Mouse (Mus musculus) gastrocnemius, postnatal 14 days (tissue): ENCODE measurements around the gene Gkn2. TPM values are rescaled to one million over a fixed set of nuclear protein-coding genes. Genes with fewer than 3 reads are reported as not detected.

Source experiments
- DNase-seq: peaks from one replicate; pipeline ENCODE4 v3.0.0; 2021; ENCODE audit warnings: mixed read lengths
- intact Hi-C: fragments of 180-260 bp; cut with DNase I; formaldehyde crosslinking; loops from one replicate; pipeline ENCODE4 v1.15.1; 2025; ENCODE audit warnings: low total_unique reads
- long read RNA-seq, 2 experiments: library from polyadenylated mRNA; stranded (forward); transcript quantifications; one replicate each; pipeline ENCODE4 v2.0.0; 2021
- total RNA-seq, 2 experiments: library from RNA; stranded (reverse); gene quantifications; 2 replicates each; pipeline ENCODE4 v1.2.3; 2021

Gene Gkn2
- not detected for total RNA-seq
- long read RNA-seq, experiment 1, result 0 reads
- long read RNA-seq, experiment 2, result 0 reads

DNA sequence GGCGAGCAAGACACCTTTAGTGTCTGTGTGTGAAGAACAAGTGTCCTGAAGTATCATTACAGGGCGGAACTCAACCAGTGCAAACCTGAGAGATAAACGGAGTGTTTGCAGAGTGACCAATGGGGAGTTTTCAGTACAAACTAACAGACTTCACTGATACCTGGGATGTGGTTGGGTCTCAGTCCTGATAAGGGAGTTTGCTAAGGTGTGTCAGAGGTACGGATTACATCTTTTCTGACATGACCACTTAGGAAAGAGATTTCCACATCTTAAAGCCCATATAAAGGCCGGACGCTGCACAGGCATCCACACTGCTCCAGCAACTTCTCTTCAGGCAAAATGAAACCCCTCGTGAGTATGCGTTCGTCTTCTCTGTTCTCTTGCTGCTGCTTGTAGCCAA is at the start of gene Gkn2:
Gene Gkn2 (plus strand): TSS at position 301 of the 400 bp plus-strand sequence.
- intact Hi-C loops, result no loop called here
- DNase-seq, result no peak

- DNase-seq, result peak; percentile 17
- intact Hi-C loops, result no loop called here
Observed at GRCm38 (mm10) chr6:87323381-87323780, 49.8 kb upstream of the Gkn2 start.

- intact Hi-C loops, result loop anchor here (5.0 kb wide), 1 partner anchor 225 kb away; the partner anchor contains the start of gene D6Ertd527e
Observed at GRCm38 (mm10) chr6:87326932-87327331, 46.2 kb upstream of the Gkn2 start.

GRCm38 (mm10) chr6:87328265-87329173 is 44.6 kb upstream of the Gkn2 start:
- intact Hi-C loops, result loop anchor here (5.0 kb wide), 1 partner anchor 226 kb away; the partner anchor contains the start of gene D6Ertd527e
- DNase-seq, result no peak

More at GRCm38 (mm10) chr6:87326932-87327331, 46.2 kb upstream of the Gkn2 start:
- no peak for DNase-seq

DNA sequence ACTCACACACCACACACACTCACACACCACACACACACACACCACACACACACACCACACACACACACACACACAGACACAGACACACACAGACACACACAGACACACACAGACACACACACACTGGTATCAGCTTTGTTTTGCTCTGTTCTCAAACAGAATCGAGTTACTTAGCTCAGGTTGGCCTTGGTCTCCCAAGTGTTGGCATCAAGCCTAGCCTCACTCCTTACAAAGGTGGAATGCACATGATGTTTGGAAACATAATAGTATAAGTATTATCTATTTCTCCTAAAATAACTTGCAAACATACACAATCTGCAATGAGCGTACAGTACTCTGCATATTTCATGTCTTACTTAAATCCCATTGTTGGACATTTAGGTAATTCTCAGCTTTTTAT is 40.8 kb upstream of the Gkn2 start:
- intact Hi-C loops, result no loop called here
- no peak for DNase-seq

- intact Hi-C loops, result no loop called here
- DNase-seq, result peak; percentile 59
Observed at GRCm38 (mm10) chr6:87334361-87335090, 38.6 kb upstream of the Gkn2 start.

GRCm38 (mm10) chr6:87335091-87335934 is 37.8 kb upstream of the Gkn2 start, which contains the start of gene Antxr1:
Antxr1 (minus strand) TSS chr6:87335821.
- intact Hi-C loops, result no loop called here
- DNase-seq, result peak; percentile 68

DNA sequence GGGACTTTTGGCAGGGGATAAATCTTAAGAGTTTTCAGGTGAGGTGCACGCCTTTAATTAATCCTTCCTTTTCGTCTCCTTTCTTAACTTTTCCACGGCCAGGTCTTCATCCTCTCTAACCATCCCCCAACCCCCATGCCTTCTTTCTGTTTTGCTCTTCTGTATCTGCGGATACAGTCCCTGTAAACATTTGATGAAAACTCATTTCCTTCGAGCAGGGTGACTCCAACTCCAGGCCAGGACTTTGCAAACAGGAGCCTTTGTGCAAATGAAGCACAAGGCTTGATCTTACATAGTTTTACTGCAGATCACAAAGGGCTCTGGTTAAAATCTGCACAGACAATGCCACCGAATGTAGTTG is 37.2 kb upstream of the Gkn2 start:
- intact Hi-C loops, result no loop called here
- DNase-seq, result no peak

GRCm38 (mm10) chr6:87350829-87351228 is 22.3 kb upstream of the Gkn2 start, which contains the start of gene Gkn1:
Gkn1 (minus strand) TSS chr6:87350942.
- intact Hi-C loops, result no loop called here
- no peak for DNase-seq

DNA sequence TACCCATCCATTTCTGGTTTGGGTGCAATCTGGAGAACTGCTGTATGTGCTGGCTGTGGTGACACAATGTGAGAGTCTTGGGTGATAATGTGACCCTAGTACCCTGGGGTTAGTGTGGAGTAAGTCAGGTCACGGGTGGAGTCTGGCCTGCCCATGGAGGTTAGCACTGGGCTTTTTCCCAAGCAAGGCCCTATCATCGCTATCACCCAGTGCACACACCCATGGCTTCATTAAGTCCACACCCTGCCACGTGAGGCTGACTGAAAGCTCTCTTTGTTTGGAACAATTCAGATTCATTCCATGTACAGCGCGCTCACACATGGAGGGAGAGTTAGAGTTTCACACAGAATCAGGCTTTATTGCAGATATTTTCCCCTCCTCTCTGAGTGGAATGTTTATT is 18.7 kb upstream of the Gkn2 start:
- peak; percentile 18 for DNase-seq
- intact Hi-C loops, result no loop called here

- intact Hi-C loops, result no loop called here
- no peak for DNase-seq
Observed at GRCm38 (mm10) chr6:87369223-87369622, 3.9 kb upstream of the Gkn2 start.

DNA sequence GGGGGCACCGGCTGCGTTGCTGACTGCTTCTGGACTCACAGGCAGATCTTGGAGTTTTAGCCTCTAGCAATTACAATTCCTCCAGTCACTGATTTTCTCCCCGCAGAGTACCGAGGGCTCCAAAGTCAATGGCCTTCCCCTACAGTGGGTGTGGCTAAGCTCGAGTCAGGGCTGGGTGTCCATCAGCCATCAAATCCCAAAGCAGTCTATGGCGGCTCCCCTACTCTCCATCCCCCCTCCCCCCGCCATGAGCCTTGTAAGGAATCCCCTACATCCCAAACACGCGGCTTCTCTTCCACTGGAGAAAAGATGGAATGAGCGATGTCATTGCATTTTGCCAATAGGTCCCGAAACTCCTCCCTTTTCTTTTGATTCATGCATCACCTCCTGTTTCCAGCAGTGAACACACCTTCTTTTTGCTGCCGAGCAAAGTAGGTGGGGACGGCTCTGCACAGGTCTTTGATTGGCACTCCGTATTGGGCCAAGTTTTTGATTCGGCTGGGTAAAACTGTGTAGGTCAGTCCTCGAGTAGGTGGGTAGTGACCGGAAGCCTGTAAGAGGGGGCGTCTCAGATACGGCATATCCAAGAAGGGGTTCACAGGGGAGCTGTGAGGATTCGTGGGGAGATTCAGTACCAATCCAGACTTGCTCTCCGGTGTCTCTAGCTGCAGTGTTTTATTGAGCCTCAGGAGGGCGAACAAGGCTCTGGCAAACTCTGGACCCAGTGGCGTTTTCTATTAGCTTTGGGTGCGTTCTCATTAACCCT is 11.0 kb downstream of the Gkn2 start:
- no peak for DNase-seq
- intact Hi-C loops, result no loop called here

- intact Hi-C loops, result loop anchor here (5.0 kb wide), 1 partner anchor 282 kb away; the partner anchor contains the start of gene D6Ertd527e
- no peak for DNase-seq
Observed at GRCm38 (mm10) chr6:87384761-87385160, 11.6 kb downstream of the Gkn2 start.

GRCm38 (mm10) chr6:87386203-87386602 is 13.0 kb downstream of the Gkn2 start:
- intact Hi-C loops, result loop anchor here (5.0 kb wide), 1 partner anchor 284 kb away; the partner anchor contains the start of gene D6Ertd527e

GRCm38 (mm10) chr6:87386681-87387080 is 13.5 kb downstream of the Gkn2 start:
- intact Hi-C loops, result loop anchor here (5.0 kb wide), 1 partner anchor 284 kb away; the partner anchor contains the start of gene D6Ertd527e
- no peak for DNase-seq

More at GRCm38 (mm10) chr6:87386203-87386602, 13.0 kb downstream of the Gkn2 start:
- peak; percentile 55 for DNase-seq

DNA sequence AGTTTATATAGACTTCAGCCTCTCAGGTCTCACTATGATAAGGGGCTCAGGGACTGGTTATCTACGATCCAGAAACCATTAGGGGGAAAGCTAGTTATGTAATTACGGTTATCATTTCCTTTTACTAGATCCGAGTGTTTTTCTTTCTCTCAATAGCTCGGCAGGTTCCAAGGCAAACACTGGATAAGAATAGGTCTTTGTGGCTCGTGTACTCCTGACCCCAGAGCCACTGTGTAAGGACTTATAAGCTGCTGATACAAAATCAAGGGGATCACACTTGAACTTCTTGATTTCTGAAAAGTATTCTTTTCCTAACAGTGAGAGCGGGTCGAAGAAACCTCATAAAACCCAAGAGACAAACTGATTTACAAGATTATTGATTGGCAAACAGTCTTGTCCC is 15.7 kb downstream of the Gkn2 start, which contains the start of gene Gkn3:
Gene Gkn3 (minus strand): TSS at position 59 of the 400 bp plus-strand sequence.
- intact Hi-C loops, result loop anchor here (5.0 kb wide), 1 partner anchor 287 kb away; the partner anchor contains the start of gene D6Ertd527e
- DNase-seq, result no peak

DNA sequence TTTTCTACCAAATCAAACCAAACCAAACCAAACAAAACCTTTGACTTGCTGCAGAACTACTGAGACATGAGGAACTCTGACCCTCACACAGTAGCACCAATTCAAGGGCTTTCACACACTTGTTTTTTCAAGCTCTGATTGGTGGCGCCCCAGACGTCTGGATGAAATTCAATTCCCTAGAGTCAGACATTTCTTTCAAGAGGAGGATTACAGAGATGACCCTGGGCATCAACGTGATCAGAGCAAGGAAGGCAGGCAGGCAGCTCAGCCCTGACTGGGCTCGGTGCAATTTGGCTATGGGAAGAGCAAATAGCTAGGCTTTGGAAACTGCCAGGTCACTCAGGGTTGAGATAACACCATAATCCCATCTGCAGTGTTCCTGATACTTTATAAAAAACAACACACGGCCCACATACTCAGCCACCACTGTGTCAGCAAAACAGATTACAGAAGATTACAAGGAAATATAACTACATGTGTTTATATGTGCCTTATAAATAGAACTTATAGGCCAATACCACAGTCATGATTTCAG is 16.4 kb downstream of the Gkn2 start:
- intact Hi-C loops, result loop anchor here (5.0 kb wide), 1 partner anchor 287 kb away; the partner anchor contains the start of gene D6Ertd527e
- DNase-seq, result no peak
